Mouse (Mus musculus) gastrocnemius, postnatal 36 days (tissue): ENCODE data around the gene Syne3. TPM values are rescaled to one million over a fixed set of nuclear protein-coding genes. Genes with fewer than 3 reads are reported as not detected.
A peak's percentile ranks its signal among the peaks of the same experiment; 100 is the strongest.

Experiments
- DNase-seq, 2 experiments: peaks; one replicate each; pipeline ENCODE4 v3.0.0; 2022
- intact Hi-C: fragments of 180-260 bp; cut with DNase I; formaldehyde crosslinking; loops from one replicate; pipeline ENCODE4 v1.15.1; 2025
- total RNA-seq, 2 experiments: library from RNA; stranded (reverse); gene quantifications; 2 replicates each; pipeline ENCODE4 v1.2.3; 2021

Syne3 gene
- total RNA-seq, 2 experiments from 2014 or later = 3.1 to 3.8 TPM

DNA sequence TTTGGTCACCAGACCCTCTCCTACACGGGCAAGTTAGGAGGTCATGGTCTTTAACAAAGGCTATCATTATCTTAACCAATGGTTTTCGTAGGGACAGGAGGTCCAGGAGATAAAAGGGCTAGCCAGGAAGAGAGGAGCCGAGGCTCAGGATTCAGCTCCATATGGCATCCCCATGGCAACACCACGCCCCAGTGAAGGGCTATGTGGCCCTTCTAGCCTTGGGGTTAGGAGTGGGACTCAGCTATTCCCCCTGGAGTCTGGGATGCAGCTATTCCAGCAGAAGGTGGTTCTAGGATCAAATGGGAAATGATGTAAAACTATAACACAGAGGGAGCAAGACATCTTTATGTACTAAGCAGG, 69.6 kb downstream of the Syne3 start:
- intact Hi-C loops = no loop called here
- DNase-seq = no peak

DNA sequence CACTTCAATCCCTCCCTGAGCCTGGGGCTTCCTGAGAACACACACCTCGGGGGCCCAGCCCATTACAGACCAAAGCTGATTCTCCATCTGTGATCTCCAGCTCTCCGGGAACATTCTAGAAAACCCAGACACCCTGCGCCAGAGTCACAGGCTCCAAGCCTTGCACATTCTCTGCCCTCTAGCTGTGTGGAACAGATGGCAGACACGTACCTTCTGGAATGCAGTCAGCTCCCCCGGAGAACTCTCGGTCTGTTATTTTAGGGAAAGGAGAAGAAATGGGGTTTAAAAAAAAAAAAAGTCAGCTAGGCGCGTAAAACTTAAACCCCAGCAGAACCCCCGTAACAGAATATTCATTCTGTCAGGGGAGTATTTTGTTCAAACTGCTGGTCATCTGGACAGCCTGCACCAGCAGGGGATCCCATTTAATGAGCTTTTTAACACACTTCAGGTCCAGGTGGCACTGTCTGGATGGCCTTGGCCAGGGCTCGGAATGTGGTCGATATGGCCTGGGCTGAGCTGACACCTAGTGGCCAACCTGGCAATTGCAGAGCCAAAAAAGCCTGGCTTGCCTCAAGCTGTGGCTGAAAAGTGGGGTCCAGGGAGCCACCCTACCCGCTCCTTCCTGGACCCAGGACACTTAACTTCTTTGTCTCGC, 70.1 kb downstream of the Syne3 start:
- peak; percentile 66 to 70 for DNase-seq
- intact Hi-C loops = loop anchor here (2.0 kb wide), 3 partner anchors 103 to 501 kb away; no protein-coding TSS in a partner anchor

DNA sequence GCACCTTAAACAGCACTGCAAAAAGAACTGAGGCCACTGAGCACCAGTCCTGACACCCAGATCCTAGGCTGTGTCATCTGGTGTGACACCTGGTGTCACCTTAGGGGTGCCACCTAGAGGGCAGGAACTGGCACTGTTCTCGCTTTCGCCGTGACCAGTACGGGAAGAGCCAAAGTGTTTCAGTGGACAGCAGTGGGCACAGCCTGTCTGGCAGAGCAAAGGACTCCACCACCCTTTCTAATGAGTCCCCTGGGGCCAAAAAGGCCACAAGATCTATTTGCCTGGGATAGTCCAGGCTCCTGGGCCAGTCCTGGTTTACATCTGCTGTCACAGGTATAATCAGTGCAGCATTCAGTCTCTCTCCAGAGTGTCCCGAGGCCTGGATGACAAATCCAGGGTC, 70.7 kb downstream of the Syne3 start:
- intact Hi-C loops = loop anchor here (2.0 kb wide), 3 partner anchors 102 to 500 kb away; no protein-coding TSS in a partner anchor
- DNase-seq = no peak

DNA sequence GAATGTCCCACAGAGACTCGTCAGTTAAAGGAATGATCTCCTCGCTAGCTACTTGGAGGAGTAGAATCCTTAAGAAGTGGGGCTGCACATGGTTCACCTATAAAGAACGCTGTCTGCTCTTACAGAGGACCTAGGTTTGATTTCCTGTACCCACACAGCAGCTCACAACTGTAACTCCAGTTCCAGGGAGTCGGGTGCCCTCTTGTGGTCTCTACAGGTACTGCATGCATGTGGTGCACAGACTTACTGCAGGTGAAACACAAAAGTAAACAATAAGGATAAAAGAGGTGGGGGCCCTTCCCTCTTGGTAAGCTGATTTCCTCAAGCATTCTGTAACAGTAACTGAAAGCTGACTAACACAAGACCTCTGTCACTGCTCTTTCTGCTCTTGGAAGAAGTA, 73.4 kb downstream of the Syne3 start:
- intact Hi-C loops = no loop called here

DNA sequence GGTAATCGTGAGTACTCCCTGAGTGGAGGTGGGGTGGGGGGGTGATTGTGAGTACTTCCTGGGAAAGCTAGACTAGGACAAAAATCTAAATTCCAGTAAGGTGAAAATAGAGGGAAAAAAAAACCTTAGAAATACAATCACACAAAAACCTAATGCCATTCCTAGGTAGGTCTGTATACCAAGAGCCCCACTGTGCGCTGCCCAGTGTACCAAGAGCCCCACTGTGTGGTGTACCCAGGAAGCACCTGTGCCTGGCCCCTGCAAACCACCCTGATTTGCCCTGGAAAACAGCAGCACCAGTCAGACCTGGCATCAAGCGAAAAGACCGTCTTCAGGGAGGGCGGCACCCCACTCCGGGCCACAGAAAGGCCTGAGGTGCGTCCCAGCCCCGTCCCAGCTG, 74.5 kb downstream of the Syne3 start:
- DNase-seq = no peak
- intact Hi-C loops = no loop called here

More for the DNA sequence above, 73.4 kb downstream of the Syne3 start:
- DNase-seq = no peak

DNA sequence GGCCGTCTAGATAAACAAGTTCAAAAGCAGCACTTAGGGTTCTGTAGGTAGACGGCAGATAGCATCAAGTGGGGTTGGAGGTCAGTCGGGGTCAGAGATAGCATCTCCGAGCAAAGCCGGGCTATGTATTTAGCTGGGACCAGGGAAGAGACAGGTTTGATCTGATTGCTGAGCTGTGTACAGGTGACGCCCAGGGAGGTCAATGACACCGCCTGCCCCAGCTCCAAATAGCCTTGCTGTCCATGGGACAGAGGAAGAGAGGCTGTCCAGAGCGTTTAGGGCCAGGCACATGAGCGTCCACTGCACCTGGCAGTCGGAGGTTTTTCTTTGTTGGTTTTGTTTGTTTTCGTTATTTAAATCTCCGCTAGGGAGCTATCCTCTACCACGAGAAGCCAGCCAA, 75.8 kb downstream of the Syne3 start:
- intact Hi-C loops = no loop called here
- DNase-seq = no peak

DNA sequence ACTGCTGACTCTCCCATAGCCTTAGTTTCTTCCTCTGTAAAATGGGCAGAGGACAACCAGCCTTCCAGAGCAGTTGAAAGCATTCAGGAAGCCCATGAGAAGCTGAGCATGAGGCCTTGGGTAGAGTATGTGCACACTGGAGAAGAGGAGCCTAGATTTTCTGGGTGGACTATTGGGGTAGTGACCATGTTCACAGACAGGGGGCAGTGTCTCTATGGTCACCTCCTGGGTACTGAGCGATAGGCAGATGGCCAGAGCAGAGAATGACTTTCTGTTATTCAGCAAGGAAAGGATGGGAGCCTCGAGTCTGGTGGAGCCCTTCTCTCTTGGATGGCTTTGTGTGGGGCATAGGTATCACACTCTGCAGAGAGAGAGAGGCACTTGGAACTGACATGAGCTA, 76.4 kb downstream of the Syne3 start:
- no peak for DNase-seq

DNA sequence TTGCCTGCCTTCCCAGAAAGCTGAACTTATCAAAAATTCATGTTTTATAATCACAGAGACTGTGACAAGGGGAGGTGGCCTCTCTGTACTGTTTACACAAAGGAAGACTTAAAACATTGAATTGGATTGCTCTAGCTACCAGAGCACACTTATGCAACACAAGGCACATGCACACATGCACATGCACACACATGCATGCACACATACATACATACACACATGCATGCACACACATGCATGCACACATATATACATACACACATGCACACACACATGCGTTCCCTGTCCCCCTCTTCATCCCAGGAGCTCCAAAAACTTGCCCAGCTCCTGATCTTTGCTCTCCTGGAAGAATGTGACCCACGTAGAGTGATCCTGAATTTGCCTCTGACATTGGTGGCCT, 83.8 kb downstream of the Syne3 start:
- no peak for DNase-seq
- intact Hi-C loops = no loop called here

More for the DNA sequence above, 76.4 kb downstream of the Syne3 start:
- intact Hi-C loops = no loop called here

DNA sequence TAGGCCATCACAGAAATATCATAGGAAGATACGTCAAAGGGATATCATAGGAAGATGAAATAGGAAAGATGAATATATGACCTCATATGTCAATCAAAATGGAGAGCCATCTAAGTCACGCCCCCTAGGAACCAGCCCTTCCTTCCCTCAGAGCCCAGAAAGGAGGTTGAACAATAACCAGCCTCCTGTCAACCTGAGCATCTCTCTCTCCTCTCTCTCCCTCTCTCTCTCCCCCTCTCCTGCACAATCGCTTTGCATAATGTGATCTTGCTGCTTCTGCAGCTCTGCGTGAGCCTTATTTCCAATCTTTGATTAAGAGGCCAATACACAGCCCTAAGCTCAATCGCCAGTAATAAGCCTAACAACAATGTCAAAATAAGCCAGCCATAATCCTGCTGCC, 84.6 kb downstream of the Syne3 start:
- intact Hi-C loops = no loop called here
- DNase-seq = no peak

DNA sequence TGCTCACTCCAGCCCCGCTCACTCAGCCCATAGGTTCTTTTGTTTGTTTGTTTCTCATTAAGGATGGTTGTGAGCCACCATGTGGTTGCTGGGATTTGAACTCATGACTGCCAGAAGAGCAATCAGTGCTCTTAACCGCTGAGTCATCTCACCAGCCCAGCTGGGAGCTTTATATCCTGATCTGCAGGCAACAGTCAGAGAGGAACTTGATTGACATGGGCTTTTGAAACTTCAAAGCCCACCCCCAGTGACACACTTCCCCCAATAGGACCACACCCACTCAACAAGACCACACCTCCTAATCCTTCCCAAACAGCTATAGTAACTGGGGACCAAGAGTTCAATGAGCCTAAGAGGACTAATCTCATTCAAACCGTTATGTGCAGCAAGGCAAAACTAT, 85.1 kb downstream of the Syne3 start:
- DNase-seq = no peak
- intact Hi-C loops = no loop called here

DNA sequence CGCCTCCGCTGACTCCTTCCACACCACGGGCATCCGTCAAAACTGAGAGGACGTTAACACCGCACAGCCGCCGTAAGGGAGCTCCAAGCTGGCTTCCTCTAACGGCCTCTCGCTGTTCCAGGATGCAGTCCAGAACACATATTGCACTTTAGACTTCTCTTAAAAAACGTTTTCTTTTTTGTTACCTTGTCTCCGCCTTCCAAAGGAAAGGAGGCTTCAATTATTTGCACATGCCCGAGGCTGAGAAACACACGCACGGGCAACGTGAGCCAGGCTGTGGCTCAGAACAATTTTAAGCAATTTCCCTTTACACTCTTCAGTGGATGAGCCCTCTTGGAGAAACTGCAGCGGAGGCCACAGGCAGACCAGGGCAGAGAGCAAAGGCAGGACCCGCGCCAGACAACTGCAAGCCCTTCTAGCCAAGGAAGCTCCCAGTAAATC, 85.6 kb downstream of the Syne3 start:
- intact Hi-C loops = no loop called here
- DNase-seq = no peak

DNA sequence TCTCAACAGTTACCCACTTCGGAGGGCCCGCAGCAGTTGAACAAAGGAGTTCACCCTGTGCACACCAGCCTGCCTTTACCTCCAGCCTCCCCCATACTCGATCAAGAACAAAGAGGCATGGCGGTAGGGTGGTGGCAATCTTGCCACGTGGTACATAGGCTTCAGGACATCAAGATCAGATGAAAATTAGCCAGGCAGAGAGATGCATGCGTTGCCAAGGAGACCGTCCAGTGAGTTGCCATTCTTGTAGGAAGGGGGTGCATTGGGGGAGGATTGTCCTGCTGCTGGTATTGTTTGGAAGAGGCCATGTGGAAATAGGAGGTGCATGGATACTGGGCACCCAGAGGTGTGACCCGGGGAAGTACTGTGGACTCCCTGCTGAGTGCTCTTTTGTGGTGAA, 87.0 kb downstream of the Syne3 start:
- intact Hi-C loops = no loop called here
- no peak for DNase-seq

DNA sequence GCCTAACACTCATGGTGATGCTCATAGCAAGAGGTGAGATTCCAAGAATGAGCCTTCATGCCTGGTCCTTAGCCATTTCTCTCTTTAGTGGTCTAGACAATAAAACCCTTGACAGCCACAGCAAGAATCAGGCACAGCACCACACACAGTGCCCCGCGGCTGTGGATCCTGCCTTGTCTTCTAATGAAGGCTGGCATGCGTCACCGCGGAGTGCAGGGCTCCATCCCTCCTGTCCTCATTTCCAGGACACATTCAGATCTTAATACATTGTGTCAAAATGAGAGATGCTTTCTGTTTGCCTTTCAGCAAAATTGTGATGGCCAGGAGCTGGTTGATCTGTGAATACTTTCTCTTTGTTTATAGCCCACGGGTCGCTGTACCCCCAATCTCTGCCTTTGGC, 88.5 kb downstream of the Syne3 start:
- intact Hi-C loops = no loop called here
- no peak for DNase-seq

DNA sequence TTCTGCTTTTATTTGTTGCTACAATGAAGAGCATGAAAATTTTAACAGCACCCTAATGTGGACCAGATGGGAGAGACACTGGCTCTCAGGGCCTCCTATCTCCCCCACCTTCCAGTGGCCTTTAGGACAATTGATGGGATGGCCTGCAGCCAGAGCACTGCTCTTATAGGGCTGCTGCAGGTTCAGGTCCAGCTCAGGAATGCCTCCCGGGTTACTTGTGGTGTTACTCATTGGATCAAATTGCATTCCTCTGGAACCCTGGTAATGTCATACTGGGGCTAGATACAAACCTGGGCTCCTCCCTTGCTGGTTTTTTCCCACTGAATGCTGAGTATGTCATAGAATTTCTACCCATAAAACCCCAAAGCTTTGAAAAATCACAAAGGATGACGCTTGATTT, 90.4 kb downstream of the Syne3 start:
- intact Hi-C loops = no loop called here
- DNase-seq = no peak

DNA sequence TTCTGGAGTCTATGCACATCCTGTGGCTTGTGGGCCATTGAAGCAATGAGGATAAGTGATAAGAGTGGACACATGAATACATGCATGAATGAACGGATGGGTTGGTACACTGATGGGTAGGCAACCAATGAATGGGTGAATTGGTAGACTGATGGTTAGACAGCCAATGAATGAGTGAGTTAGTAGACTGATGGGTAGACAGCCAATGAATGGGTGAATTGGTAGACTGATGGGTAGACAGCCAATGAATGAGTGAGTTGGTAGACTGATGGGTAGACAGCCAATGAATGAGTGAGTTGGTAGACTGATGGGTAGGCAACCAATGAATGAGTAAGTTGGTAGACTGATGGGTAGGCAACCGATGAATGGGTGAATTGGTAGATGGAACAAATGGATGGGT, 91.7 kb downstream of the Syne3 start:
- intact Hi-C loops = no loop called here
- DNase-seq = no peak

DNA sequence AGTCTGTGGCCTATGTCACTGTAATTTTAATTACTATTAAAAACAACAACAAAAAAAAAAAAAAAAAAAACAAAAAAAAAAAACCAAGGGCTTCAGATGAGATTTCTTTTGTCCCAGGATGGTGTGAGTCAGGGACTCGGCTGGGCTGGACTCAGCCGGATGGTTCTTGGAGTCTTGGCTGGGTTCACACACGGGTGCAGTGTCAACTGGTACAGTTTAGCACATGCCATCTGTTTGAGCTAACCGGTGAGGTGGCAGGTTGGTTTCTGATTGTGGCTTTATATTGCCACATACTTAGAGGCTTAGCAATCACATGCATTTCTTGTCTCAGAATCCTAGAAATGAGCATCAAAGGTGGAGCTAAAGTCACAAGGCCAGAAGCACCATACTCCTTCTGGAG, 92.3 kb downstream of the Syne3 start:
- intact Hi-C loops = no loop called here

DNA sequence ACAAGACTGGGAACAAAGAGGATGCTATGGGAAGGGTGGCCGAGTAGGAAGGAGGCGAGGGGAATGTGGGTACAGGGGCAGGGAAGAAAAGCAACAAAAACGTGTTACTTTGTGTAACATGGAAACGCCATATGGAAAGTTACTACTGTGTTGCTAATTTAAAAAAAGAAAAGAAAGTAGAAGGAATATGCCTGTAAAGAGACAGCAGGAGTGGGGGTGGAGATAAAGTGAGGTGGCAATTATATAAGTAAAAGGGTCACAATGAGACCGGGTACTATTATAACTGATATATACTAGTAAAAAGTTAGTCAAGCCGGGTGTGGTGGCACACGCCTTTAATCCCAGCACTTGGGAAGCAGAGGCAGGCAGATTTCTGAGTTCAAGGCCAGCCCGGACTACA, 92.8 kb downstream of the Syne3 start:
- DNase-seq = no peak
- intact Hi-C loops = no loop called here

More for the DNA sequence above, 92.3 kb downstream of the Syne3 start:
- no peak for DNase-seq

DNA sequence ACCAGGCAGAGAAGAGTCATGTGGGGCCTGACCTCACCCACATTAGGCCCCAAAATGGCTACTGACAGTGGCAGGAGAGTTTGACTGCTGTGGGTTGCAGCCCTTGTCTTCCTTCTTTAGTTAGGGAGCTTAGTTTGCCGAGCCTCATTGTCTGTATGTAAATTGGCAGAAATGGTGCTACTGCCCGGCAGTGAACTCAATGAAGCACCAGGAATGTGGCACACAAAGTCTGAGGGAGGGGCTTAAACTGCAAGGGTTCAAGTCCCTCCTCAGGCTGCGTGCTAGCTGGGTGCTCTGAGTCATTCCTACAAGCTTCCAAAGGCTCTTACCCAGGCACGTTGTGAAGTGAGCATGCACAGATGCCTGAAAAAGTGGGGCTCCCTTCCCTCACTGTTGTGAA, 93.9 kb downstream of the Syne3 start:
- intact Hi-C loops = no loop called here

DNA sequence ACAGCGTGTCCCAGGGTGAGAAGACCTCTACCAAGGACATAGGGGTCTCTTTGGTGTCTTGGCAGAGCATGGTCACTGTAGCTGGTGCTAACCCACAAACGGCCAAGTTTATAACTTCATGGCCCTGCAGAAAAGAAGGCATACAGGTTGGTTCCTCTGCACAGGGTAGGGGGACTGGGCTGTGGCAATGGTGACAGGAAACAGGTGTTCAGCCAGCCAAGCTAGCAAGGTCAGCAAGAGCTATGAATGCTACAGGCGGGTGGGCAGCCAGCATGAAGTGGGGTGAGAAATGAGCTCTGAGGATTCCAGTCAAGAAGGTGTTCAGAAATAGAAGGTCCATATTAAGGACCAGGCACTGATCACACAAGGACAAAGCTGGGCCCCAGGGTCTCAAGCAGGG, 96.6 kb downstream of the Syne3 start:
- intact Hi-C loops = no loop called here
- no peak for DNase-seq

More for the DNA sequence above, 93.9 kb downstream of the Syne3 start:
- DNase-seq = no peak

DNA sequence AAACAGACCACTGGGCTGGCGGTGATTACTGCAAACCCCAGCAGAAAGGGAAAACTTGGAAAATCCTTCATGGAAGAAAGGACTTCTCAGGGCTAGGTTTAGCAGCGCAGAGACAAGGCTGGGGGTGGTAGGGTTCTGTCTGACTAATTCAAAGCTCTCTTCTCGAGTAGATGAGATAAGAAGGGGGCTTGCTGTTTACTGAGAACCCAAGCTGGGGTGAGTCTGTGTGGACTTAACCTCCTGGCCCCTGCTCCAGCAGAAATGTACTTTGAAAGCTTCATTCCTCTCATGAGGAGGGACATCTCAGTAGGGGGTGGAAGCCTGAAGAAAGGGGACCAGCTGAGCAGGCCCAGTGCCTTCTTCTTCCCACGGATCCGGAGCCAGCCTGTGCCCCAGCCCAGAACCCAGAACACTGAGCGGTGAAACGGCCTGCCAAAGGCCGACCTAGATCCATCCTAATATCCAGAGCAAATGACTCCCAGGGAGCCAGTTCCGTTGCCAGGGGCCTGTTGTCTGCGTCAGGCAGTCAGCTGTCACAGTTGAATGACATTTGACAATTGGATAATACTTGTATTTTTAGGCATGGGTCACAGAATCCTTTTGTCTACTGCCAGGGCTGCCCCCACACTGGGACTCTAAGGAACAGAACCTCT, 97.2 kb downstream of the Syne3 start:
- intact Hi-C loops = no loop called here
- DNase-seq = no peak

DNA sequence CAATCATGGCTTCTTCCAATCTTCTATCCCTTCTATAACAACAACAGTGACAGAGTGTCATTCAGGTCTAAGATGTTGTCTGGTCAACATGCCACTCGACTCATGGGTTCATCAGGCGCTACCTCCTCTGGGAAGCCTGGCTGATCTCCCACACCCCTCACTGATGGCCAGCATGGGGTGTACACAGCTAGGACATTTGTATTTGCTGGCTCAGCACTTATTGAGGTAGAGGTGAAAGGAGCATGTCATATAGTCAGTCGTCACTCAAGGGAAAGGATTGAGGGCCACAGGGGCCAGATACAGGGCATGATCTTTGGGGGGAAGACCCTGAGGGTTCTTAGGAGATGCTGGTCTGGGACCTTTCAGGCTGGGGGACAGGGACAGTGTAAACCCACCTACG, 99.9 kb downstream of the Syne3 start:
- DNase-seq = no peak
- intact Hi-C loops = no loop called here

DNA sequence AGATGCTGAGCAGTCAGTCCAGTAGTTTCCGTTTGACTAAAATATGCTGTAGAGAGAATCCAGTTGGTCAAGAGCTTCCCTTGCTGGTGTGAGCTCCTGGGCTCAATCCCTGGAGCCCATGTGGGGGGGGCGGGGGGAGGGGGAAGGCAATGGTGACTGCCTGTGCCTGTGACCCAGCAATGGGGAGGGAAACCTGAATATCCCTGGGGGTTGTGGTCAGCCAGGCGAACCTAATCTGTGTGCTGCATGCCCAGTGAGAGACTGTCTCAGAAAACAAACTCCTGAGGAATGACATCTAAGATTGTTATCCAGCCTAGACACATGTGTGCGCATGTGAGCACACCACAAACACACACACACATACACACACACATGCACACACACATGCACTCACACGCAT, 100.6 kb downstream of the Syne3 start:
- intact Hi-C loops = no loop called here
- DNase-seq = no peak
